In genomic region chr19:43525566-43525965, GRCm38 (mm10) we compare ENCODE assay signal across 8 mouse cellular contexts. TPM values are rescaled to one million over a fixed set of nuclear protein-coding genes. Genes with fewer than 3 reads are reported as not detected.
DNase-seq lines count a peak whose midpoint lies in the region; ATAC-seq and TF ChIP-seq lines count a peak whose summit lies in the region.

No protein-coding gene starts in this region.

- no peak for ATAC-seq in megakaryocyte, adult 5-6 weeks (ENCODE audit: poor library complexity, severe bottlenecking)
- ATAC-seq in limb, embryonic 12.5 days (ENCODE audit: insufficient number of reproducible peaks, insufficient read depth, low FRiP score, low TSS enrichment, low read depth) = no peak
- ATAC-seq in neural tube, embryonic 14.5 days (ENCODE audit: low read depth) = no peak
- no peak for ATAC-seq in erythroid progenitor cell, adult 5-6 weeks (replicated peaks; ENCODE audit: low FRiP score, poor library complexity, severe bottlenecking)

- H3K27me3 ChIP-seq in megakaryocyte, embryonic 14.5 days (replicated peaks) = no peaks in the 10 kb centered on the region
- H3K27me3 ChIP-seq in limb, embryonic 12.5 days = peaks cover 10% of the 10 kb centered on the region
- H3K27me3 ChIP-seq in neural tube, embryonic 14.5 days (ENCODE audit: control insufficient read depth, insufficient read depth, low read length) = no peaks in the 10 kb centered on the region

- H3K36me3 ChIP-seq in megakaryocyte, embryonic 14.5 days (replicated peaks; ENCODE audit: low read length) = peaks cover 8% of the 10 kb centered on the region
- no peaks in the 10 kb centered on the region for H3K36me3 ChIP-seq in limb, embryonic 12.5 days
- no peaks in the 10 kb centered on the region for H3K36me3 ChIP-seq in neural tube, embryonic 14.5 days (ENCODE audit: control insufficient read depth, insufficient read depth, low read length)

- H3K4me3 ChIP-seq in gastrocnemius, adult 2 months = peak overlapping the region; percentile 89
- peak overlapping the region; percentile 96 for H3K4me3 ChIP-seq in megakaryocyte, embryonic 14.5 days (replicated peaks)
- H3K4me3 ChIP-seq in limb, embryonic 12.5 days (replicated peaks) = no peak overlapping the region; the same call in 1 of the 2 replicates
- peak overlapping the region; percentile 56; the same call in 1 of the 2 replicates for H3K4me3 ChIP-seq in neural tube, embryonic 14.5 days (ENCODE audit: low read depth, low read length)

- 89% methylated on average over 7 of the region's 7 CpGs for WGBS in limb, embryonic 12.5 days
- WGBS in neural tube, embryonic 14.5 days = 93% methylated on average over 7 of the region's 7 CpGs

- no peak overlapping the region for H3K9ac ChIP-seq in limb, embryonic 12.5 days (replicated peaks)
- H3K9ac ChIP-seq in neural tube, embryonic 14.5 days (replicated peaks; ENCODE audit: low read depth, low read length) = no peak overlapping the region; the same call in 1 of the 2 replicates

- intact Hi-C loops in gastrocnemius, adult 2 months (cut with DNase I) = loop anchor here (10.0 kb wide), 1 partner anchor 1351 kb away; no protein-coding TSS in a partner anchor

- DNase-seq in gastrocnemius, adult 2 months = no peak
- DNase-seq in gastrocnemius, adult 8-10 months (ENCODE audit: low spot score in 2 of 2) = no peak
- DNase-seq in ovary, postnatal 14 days (ENCODE audit: low spot score) = no peak

- TF ChIP-seq CTCF in gastrocnemius, adult 2 months (IDR thresholded peaks at IDR 0.05) = no peak

- H3K27ac ChIP-seq in gastrocnemius, adult 2 months = peak overlapping the region; percentile 96
- no peak overlapping the region for H3K27ac ChIP-seq in limb, embryonic 12.5 days
- H3K27ac ChIP-seq in neural tube, embryonic 14.5 days (ENCODE audit: low read depth, low read length) = no peak overlapping the region

- H3K4me1 ChIP-seq in megakaryocyte, embryonic 14.5 days = peaks cover 57% of the 10 kb centered on the region
- H3K4me1 ChIP-seq in limb, embryonic 12.5 days (replicated peaks) = peaks cover 16% of the 10 kb centered on the region
- H3K4me1 ChIP-seq in neural tube, embryonic 14.5 days (ENCODE audit: control insufficient read depth, insufficient read depth, low read length) = peaks cover 16% of the 10 kb centered on the region

- peak overlapping the region; percentile 71 for H3K4me2 ChIP-seq in limb, embryonic 12.5 days
- peak overlapping the region; percentile 76 for H3K4me2 ChIP-seq in neural tube, embryonic 14.5 days (ENCODE audit: low read depth, low read length)

- no peaks in the 10 kb centered on the region for H3K9me3 ChIP-seq in megakaryocyte, embryonic 14.5 days
- H3K9me3 ChIP-seq in limb, embryonic 12.5 days = no peaks in the 10 kb centered on the region
- H3K9me3 ChIP-seq in neural tube, embryonic 14.5 days (ENCODE audit: control insufficient read depth, low read length) = no peaks in the 10 kb centered on the region

RNA-seq across cellular contexts. Expression of gene Got1, which starts 1.2 kb away (rescaled TPM):
- total RNA-seq in gastrocnemius, adult 2 months (2021) = 100 to 1,000 TPM; 316 to 792 TPM
- total RNA-seq in gastrocnemius, adult 8-10 months (2022) = 100 to 1,000 TPM; 284 to 461 (median 369) TPM
- 3.4 and 10.7 TPM in 2 replicates for polyA plus RNA-seq in megakaryocyte, embryonic 14.5 days (2012; ENCODE audit: insufficient read depth, low replicate concordance)
- 7.5 and 9.0 TPM in 2 replicates for total RNA-seq in megakaryocyte, adult 5-6 weeks (2015)
- 4.1 and 5.0 TPM in 2 replicates for total RNA-seq in megakaryocyte, adult 5-6 weeks (2017)
- 41.6 and 42.5 TPM in 2 replicates for polyA plus RNA-seq in limb, embryonic 12.5 days (2016; fragmentation: Nextera tagmentation; extraction: Ambion mirVana)
- 81.8 and 99.5 TPM in 2 replicates for polyA plus RNA-seq in neural tube, embryonic 14.5 days (2014; fragmentation: Nextera tagmentation; extraction: Ambion mirVana)
- total RNA-seq in erythroid progenitor cell, adult 5-6 weeks (2015; ENCODE audit: low replicate concordance) = 6.8 and 9.6 TPM in 2 replicates
- 6.4 TPM in 1 of 2 replicates, not detected in the other for total RNA-seq in erythroid progenitor cell, adult 5-6 weeks (2017; ENCODE audit: low replicate concordance)

Comparison
In these comparisons a context has a peak if more than half of its experiments do, and no peak if none do; other contexts are left out.
1. RNA of gene Got1, which starts 1.2 kb away (total RNA-seq): 316 to 792 TPM in gastrocnemius, adult 2 months and 284 to 461 TPM in gastrocnemius, adult 8-10 months; 6.4 to 9.6 TPM in erythroid progenitor cell, adult 5-6 weeks and 4.1 to 9.0 TPM in megakaryocyte, adult 5-6 weeks; every median in the first group is over 10 times any median in the second.